Mouse (Mus musculus) thymus, postnatal 25 days (tissue): Measurements from ENCODE around the gene Pgm2.

ENCODE experiments used
- DNase-seq: peaks from one replicate; pipeline ENCODE4 v3.0.0; 2022

The Pgm2 gene

DNA sequence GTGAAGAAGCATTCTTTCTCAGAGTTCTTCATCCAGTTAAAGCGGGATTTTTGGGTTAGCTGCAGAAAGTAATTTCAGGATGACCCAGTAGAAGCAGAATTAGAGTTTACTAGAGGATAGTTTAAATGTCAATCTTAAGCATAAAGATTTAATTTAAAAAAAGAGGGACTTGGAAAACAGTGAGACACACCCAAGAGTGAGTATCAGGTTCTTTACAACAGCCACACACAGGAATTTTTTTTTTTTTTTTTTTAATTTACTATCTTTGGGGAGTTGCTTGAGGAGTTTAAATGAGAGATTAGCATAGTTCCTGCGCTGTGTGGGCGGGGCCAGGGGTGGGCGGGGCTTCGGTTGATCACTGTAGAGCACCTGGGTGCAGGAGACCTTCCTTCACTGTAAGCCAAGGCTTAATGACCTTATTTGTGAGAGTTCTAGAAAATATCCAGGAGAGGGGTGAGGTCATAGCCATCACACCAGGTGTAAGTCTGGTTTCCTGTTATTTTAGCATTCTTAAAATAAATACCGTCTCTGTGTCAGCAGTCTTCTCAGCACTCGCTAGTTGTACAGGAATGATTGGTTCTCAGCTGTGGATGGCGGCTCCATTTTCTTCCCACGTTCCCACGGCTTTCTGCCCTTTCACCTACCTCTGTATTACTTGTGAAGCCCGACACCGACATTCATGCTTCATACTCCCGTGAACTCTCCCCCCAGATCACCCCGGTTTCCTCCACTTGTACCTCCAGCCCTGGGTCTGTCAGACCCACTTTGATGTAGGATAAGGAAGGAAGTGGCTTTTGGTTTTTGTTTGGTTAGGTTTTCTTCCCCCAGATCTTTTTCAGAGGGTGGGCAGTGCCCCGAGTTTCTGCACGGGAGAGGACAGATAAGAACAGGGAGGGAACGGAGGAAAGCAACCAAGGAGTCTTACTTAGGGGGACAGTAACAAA lies 56.7 kb downstream of the Pgm2 start:
- DNase-seq, result peak; percentile 42

DNA sequence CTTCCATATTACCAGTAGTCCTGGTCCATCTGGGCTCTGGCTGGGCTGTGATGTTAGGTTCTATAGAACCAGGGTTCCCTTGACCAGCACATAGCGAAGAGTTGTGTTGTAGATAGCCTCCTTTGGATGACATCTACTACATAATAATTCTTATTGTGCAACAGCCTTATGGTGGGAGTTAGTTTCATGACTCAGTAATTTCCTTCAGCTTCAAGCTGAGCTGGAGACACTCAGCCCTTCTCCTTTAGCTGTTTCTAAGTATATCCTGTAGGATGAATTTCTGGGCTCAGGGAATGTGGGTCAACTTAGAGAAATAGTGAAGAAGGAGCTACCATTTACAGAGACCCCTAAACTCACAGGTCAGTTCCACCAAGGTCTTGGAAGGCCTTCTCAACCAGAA lies 60.6 kb downstream of the Pgm2 start:
- no peak for DNase-seq

DNA sequence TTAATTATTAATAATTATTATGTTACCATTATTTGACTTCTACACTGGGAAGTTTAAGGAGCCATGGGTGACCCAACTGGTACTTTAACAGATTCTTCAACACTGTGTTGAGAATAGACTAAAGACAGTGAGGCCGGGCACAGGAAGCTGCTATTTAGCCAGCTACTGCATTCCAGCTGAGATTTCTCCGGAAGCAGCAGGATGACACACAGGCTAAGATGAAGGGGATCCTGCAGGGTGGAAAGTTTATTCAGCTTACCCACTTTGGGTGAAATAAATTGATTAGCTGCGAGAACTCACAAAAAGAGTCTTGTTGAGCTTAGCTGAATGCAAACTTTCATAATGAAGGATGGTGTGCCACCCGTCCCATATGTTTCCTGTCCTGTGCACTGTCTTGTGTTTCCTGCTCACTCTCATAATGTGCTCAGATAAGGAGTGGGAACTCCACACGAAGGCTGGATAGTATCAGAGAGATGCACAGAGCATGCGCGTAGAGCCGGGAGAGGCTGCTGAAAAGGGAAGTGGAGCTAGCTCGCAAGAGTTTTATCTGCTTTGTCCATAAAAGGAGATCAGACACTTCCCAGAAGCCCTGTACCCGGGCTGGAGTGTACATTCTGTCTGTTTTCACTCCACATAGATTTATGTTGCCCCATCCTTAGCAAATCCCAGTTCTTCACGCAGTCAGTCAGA lies 63.3 kb downstream of the Pgm2 start, which contains the start of gene Tbc1d1:
TSS of gene Tbc1d1 (plus strand) at position 445 of the 690 bp plus-strand sequence.
- DNase-seq, result peak; percentile 32

DNA sequence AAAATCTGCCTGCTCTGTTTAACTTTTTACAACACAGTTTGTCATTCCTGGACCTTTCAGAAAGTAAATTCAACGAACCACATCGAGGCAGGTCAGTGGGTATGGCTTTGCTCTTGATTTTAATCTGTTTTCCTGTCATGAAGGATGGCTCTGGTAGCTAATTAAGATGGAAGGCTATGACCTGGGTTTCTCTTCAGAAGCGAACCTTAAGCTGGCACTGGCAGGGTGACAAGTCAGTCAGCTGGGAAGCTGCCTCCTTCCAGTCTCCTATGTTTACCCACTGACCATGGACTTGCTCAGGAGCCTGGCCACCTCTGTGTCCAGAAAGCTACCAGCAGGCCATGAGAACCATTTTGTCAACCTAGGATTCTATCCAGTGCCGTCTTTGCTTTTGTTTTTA lies 63.8 kb downstream of the Pgm2 start:
- DNase-seq, result no peak

DNA sequence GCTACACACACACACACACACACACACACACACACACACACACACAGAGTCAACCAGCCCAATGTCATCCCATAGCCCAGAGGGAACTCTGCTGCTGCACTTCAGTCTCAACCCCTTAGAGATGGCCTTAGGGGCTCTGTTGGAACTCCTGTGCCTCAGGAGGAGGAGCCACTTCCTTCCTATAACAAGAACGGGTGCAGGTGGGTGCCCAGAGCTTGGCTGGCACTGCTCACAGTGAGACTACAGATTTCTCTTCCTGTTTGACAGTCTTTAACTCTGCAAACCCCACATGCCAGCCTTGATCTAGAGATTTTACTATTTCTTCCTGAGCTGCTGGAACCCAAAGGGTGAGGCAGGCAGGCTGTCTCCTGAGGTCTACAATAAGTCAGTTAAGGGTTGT lies 65.2 kb downstream of the Pgm2 start:
- peak; percentile 70 for DNase-seq

DNA sequence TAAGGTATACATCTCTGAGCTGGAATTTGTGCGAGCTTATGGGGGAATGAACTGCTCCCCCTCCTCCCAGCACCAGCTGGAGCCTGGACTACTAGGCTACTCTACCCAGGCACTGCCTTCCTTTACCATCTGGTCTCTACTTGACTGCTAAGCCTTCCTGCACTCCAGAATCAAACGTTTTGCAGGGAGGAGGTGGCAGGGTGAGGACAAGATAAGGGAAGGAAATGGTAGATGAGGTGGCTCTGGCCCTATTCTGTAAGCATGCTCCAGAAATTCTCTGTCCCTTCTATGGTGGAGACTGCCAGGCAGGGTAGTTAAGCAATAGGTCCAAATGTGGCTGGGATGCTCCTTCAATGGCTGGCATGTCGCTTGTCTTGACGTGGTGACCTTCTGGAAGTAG lies 65.8 kb downstream of the Pgm2 start:
- peak; percentile 5 for DNase-seq

DNA sequence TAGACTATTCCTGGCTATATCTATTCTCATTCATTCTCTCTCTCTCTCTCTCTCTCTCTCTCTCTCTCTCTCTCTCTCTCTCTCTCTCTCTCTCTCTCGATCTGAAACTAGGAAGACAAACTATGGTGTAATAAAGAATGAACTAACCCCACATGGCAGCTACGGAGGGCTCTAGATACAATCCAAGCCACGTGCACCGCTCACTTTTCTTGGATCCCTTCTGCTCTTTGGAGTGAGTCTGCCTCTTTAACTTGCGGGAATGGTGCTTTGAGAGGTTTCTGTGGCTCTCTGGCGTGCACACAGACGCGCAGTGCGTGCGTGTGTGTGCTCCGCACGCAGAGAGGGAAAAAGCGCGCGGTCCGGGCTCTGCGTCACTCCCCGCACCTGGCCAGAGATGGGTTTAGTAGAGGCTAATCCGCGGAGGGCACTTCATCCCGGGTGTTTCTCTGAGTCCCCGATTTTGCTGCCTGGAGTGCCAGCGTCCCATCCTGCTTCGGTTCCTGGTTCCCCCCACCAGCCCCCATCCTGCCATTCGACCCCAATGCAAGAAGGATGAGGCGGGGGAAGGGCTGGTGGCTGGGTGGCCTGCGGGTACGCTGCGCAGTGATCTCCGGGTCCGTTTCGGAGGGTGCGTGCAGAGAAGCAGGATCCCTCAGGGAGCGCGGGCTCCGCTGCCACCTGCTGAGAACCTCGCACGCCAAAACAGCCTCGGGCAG lies 66.5 kb downstream of the Pgm2 start:
- DNase-seq, result peak; percentile 33

DNA sequence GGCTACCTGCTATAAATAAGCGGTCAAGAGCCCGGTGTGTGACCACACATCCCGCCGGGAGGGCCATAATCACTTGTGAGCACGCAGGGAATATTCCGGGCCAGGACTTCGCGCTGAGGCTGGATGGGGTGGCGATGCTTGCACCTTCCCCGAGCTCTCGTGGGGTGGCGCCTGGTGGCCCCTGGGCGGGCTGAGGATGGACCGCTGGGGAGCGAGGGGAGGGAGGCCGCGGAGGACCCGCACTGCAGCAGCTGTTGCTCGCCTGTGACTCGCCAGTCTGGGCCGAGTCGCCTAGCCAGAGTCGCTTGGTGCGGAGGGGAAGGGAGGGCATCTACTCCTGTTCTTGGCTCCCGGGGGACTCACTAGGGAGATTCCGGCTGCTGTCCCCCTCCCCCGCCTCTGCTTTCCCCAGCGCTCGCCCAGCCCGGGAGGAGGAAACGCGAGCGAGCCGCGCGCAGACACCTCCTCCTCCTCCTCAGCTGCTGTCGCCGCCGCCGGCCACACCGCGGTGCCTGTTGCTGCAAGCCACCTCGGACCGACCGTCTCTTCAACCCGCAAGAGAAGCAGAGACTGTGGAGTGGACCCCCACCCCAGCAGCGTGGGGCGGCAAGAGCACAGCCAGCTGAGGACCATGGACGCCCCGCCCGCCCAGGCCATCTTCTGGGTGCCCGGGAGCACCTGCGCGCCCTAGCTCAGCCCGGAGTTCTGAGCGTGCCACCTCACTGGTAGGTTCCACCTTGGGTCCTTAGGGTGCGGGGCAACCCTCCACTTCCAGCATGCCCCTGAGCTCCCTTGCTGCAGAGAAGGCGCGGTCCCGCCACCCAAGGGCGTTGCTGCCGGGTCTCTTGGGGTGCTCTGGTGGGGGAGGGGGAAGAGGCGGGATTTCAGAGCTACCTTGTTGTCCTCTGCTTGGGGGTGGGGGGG lies 67.3 kb downstream of the Pgm2 start:
- peak; percentile 70 for DNase-seq

DNA sequence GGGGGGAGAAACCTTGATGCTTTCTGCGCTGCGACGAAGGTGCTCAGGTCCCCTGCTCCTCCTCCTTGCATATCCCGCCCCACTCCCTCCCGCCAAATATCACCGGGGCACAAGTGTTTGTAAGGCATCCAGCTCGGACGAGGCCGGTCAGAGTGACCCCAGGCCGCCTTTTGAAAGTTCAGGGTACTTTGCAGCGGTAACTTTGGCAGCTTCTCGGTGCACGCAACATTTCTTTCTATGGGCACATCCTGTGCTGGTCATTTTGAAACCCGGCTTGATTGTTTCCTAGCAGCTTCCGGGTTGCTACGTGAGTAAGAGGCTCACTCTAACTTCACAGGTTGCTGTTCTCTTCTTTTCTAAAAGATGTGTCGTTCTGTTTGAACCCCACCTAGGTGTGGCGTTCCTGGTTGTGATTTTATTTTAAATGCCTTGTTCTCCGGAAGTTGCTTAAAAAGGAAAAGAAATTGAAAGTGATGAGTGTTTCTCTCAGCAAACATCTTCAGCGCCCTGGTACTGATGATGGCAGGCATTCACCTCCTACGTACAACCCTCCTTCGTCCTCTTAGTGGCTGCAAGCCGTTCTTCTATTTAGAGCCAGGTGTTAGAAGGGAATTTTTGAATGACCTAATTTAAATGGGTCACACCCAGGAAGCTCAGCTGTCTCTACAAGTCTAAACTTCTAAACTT lies 68.1 kb downstream of the Pgm2 start:
- peak; percentile 45 for DNase-seq

DNA sequence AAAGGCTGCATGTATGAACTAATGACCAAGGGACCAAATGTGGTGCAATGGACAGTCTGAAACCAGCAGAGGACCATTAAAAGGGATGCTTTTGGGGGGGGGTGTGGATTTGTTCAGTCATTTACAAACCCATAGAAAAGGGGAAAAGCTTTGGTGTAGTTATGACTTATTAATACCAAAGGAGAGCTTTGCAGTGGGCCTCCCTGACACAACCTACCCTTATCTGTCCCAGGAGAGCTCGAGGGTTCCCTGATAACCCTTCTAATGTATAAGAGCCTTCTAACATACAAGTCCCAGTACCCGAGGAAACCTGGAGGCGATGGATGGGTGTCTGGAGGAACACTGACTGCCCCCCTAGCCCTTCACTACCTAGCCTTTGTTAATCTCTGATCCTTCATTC lies 69.2 kb downstream of the Pgm2 start:
- DNase-seq, result no peak

DNA sequence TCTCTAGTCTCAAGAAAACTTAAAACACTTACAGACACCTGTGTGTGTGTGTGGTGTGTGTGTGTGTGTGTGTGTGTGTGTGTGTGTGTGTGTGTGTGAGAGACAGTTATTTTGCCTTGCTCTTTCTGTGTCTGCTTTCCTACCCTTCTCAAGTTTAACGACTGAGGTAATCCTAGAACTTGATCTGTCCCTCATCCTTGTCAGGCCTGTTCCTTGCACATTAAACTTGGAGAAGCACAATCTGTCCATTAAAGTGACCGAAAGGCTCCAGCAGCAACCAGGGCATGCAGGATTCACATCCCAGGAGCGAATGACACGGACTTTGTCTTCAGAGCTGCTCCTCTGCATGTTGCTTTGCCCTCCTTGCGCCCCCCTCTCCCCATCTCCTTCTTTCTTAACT lies 69.8 kb downstream of the Pgm2 start:
- no peak for DNase-seq

DNA sequence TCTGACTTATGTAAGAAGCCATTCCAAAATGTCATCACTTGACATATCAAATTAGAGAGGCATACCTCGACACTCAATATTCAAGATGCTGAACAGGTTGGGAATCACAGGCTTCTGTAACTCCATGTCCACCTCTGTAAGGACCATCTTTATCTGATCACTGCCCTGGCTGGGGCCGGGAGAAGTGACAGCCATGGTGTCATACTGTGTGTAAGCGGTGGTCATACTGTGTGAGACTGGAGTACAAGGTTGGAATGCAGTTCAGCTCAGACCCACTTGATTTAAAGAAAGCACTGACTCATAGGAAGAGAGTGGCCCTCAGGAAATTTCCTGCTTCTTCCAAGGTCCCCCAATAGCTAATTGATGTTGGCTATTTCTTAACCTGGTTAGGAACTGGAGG lies 71.7 kb downstream of the Pgm2 start:
- DNase-seq, result no peak

DNA sequence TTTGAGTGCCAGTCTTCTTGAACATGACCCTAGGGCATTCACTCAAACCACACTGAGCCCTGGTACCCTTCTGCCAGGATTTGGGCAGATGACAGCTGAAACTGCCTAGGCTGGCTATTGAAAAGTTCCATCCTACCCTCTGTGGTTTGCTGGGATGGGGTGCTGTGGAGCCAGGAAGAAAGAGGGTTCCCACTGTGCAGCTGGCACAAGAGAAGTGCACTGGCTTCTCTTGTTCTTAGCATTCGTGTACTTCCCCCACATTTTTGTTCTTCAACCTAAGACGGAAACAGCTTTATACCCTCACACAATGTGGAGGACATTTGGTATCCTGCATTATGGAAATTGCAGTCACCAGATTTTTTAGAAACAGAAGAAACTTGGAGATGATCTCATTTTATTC lies 73.1 kb downstream of the Pgm2 start:
- no peak for DNase-seq

DNA sequence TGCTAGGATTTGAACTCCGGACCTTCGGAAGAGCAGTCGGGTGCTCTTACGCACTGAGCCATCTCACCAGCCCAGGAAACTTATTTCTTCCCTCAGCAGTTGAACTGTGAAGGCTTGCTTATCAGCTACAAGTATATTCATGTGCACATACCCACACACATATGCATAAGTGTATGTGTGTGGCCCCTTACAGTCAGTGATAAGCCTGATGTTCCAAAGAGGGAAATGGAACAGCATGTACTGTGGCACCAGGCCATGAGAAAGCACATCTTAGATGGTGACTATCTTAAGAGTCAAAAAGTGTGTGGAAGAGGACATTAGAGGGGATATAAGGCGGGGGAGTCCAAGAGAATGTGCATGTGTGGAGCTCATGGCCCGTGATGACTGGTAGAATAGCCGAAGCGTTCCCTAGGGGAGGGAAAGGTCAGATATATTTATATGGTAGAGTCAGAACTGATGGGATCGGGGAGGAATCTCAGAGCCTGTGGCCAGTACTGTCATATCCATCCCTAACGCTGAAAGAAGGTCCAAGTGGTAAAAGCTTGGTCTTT lies 76.3 kb downstream of the Pgm2 start:
- DNase-seq, result no peak

DNA sequence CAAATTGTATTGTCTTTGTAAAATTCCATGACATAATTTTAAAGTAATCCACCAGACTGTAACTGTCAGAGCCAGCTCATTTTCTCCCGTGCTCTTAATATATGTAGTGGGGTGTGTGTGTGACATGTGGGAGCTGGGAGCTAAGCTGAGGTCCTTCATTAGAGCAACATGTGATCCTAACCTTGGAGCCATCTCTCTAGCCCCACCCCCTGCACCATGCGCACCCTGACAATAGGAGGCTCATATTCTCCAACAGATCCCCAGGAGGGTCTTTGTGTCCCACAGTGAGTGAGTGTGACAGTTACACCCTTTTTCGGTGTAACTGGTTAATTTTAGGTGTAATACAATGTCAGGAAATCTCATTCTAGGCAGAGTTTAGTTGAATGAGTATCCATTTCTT lies 80.1 kb downstream of the Pgm2 start:
- no peak for DNase-seq

DNA sequence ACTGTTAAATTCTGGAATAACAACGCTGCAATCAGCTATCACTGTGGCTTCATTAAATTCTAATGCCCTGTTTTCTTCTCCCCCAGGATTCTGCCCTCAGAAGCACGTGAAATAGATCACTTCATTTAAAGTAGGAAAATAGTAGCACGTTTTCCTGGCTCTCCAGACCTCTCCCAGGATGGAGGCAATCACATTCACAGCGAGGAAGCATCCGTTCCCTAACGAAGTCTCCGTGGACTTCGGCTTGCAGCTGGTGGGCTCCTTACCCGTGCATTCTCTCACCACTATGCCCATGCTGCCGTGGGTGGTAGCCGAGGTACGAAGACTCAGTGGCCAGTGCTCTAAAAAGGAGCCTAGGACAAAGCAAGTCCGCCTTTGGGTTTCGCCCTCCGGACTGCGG lies 80.6 kb downstream of the Pgm2 start:
- DNase-seq, result no peak

DNA sequence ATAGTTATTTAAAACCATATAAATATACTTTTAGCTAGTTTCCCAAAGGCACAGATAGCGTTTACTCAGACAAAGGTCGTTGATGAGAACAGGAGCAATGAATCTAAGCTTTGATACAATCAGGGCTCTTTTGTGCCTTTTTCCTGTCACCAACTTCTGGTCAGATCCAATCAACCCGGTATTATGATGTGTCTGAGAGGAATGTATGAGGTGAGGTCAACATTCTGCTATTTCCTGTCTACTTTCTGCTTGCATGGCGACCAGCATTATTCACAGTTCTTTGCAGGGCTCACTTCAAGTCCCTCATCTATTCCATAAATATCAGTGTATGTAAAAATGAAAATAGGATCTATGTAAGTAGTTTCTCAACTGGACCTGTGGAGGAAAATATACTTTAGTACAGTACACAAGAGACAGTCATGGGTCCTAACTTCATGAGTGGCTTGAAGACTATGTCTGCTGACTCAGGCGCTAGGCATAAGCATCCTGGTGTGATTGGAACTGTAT lies 81.7 kb downstream of the Pgm2 start:
- DNase-seq, result no peak
